Mouse (Mus musculus) Patski (cell line): ENCODE measurements at regions not wholly inside any gene's neighbourhood (a gene's known extent, or its start where the extent isn't known, plus 50 kb on each side); places are given as distances from the start of the nearest gene placed in this dataset.

ENCODE experiments used
- ATAC-seq: fragments of 100-300 bp; one replicate; pipeline ENCODE4 v1.8.0; 2021
- CTCF ChIA-PET: fragments of 350-600 bp; sonication (Branson Sonifier 250); formaldehyde crosslinking; loops from one replicate; lab custom pipeline; 2022; ENCODE audit warnings: inconsistent platforms; lab: Charles Lee
- POLR2A ChIA-PET: fragments of 350-600 bp; sonication (Branson Sonifier 250); formaldehyde crosslinking; loops from one replicate; lab custom pipeline; 2022; ENCODE audit warnings: antibody characterized with exemption, inconsistent platforms; lab: Charles Lee
- DNase-seq: peaks from one replicate; pipeline ENCODE4 v3.0.0-alpha.2; 2011; ENCODE audit warnings: low read depth, low spot score
- H3K27me3 ChIP-seq: fragments of 371-371 bp; one replicate; pipeline ENCODE4 v1.5.1; 2021
- CTCF ChIP-seq: fragments of 100-300 bp; IDR thresholded peaks from one replicate; pipeline ENCODE4 v1.5.1; 2021
- in situ Hi-C: fragments of 300-500 bp; cut with MboI; formaldehyde crosslinking; loops from 3 replicates; pipeline ENCODE4 v1.11.1; 2018; ENCODE audit warnings: low pct_unique_long_range_greater_than_20kb, mixed read lengths

DNA sequence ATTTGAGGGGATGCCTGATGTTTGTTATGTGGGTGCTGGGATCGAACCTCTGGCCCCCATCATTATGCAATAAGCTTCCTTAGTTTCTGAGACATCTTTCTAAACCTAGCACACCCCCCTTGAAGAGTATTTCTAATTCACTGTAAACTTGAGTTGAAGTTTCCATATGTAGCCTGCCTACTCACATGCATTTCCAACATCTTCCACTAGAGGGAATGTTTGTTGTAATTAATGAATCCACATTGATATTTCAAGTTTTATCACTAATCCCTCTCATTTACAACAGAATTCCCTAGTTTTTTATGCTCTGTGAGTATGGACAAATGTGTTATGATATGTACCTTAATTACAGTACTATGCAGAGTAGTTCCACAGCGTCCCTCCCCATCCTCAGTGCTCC, 103.8 kb upstream of the Slc25a36 start:
- CTCF ChIA-PET: no interaction called here
- DNase-seq: no peak
- in situ Hi-C loops: no loop called here
- H3K27me3 ChIP-seq: peaks cover 6% of the 10 kb centered on the region
- ATAC-seq: no peak
- POLR2A ChIA-PET: no interaction called here
- peak; percentile 46 for TF ChIP-seq CTCF

DNA sequence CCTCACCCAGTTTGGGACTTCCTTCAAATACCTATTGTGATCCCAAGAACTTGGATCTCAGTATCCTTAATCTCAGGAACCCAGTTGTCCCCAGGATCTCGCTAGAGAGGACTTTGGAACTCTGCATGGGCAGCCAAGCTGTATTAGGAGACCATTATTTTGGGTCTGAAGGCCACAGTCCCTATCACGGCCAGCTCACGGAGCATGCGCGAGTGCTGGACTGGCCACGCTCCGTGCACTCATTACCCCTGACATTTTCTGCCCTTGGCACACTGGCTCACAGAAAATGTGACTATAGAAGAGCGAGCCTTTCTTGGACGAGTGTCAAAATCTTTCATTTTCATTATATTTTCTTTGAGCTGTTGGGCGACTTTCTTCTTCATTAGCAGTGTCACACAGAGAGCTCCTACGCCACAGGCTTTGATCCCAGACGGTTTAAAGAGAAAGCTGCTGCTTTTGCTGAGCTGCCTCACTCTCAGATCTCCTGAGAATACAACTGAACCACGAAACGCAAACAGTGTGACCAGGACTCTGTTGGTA, 79.4 kb upstream of the Slc25a36 start:
- POLR2A ChIA-PET: no interaction called here
- CTCF ChIA-PET: no interaction called here
- in situ Hi-C loops: no loop called here
- ATAC-seq (no peak), DNase-seq (no peak)
- H3K27me3 ChIP-seq: peaks cover 2% of the 10 kb centered on the region
- no peak for TF ChIP-seq CTCF

DNA sequence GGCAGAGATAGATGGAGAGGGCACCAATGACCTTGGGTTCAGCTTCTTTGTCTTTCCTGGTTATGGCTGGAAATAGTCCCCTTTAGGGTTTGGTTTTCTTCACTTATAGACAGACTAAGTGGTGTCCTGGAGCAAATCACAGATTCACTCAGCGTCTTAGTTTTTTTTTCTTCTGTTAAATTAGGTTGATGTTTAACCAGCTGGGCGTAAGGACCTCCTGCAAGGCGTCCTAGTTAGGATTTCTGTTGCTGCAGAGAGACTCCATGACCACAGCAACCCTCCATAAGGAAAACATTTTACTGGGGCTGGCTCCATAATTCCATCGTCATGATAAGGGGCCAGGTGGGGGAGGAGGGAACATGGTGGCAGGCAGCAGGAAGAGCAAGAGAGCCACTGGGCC, 78.7 kb upstream of the Slc25a36 start:
- in situ Hi-C loops: no loop called here
- no peaks in the 10 kb centered on the region for H3K27me3 ChIP-seq
- CTCF ChIA-PET: no interaction called here
- POLR2A ChIA-PET: no interaction called here
- ATAC-seq (no peak), DNase-seq (no peak)
- TF ChIP-seq CTCF: no peak

DNA sequence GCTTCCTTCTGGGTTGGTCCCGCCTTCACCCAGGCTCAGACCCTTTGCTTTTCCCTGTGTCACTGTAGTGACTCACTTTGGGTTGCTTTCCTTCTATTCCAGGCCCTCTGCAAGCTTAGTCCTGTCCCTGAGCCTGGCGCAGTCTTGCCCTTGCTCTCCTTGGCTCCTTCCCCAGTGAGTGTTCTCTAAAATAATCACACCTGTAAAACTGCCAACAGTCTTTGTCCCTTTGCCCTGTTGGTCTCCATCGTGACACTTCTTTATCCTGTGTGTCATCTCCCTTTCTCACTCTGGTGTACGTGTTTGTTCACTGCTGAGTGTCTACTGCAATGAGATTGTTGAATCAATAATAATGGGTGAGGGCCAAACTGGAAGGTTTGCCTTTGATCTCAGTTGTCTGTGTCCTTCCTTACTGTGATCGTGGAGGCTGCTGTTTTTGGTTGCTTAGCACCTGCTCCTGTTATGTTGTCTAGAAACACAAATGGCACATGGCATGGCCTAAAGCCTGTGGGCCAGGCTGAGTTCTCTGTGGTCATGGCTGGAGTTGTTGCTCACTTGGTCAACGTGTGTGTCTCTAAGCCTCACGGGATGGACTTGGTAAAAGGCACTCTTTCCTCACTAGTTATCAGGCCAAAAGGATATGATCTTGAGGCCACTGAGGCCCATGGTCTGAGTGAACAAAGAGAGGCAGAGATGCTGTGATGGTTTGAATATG, 77.8 kb upstream of the Slc25a36 start:
- no peak for DNase-seq
- POLR2A ChIA-PET: no interaction called here
- in situ Hi-C loops: no loop called here

DNA sequence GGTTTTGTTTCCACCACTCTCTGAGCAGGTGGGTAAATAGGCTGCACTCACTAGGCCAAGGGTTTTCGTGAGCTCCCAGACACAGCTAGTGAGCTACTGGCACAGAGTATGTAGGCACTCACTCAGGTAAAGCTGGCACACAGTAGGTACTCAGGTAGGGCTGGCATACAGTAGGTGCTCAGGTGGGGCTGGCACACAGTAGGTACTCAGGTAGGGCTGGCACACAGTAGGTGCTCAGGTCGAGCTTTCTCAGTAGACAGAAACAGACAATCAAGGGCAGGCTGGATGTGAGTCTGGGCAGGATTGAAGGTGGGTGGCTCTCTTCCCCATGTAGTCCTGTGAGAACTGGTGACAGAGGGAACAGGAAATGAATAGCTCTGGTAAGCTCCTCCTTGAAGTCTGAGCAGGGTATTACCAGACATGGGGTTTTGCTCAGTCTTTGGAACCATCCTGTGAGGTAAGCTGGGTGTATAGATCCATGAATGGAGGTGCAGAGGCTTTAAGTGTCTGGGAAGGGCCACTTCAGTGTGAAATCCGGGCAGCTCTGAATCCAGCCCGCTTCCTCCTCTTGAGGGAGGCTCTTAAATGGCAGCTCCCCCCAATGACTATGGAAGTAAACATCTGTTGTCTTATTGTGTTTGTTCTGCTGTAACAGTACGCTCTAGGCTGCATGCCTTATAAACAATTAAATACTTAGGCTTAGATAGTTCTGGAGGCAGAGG, 62.4 kb upstream of the Slc25a36 start:
- ATAC-seq (no peak), DNase-seq (no peak)
- POLR2A ChIA-PET: no interaction called here
- CTCF ChIA-PET: no interaction called here
- no peaks in the 10 kb centered on the region for H3K27me3 ChIP-seq
- in situ Hi-C loops: no loop called here
- no peak for TF ChIP-seq CTCF

More for the DNA sequence above, 77.8 kb upstream of the Slc25a36 start:
- peaks cover 3% of the 10 kb centered on the region for H3K27me3 ChIP-seq
- ATAC-seq: no peak
- no peak for TF ChIP-seq CTCF
- CTCF ChIA-PET: no interaction called here

DNA sequence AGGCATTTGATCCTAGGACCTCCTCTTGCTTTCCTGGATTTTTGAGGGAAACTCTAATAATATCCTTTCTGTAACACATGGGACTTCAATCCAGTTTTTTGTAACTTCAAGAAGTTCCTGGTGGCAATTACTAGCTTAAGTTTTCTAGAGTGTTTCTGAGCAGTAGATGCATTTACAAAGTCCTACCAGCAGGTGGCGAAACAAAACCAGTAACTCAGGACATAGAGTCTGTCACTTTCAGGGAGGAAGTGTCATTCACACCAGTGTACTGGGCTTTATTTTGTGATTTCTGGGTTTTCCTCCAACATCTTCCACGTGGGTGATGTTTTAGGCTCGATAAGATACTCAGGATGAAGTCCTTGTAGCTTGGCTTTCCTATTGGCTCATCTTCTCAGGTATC, 61.1 kb upstream of the Slc25a36 start:
- peak; percentile 63 for TF ChIP-seq CTCF

DNA sequence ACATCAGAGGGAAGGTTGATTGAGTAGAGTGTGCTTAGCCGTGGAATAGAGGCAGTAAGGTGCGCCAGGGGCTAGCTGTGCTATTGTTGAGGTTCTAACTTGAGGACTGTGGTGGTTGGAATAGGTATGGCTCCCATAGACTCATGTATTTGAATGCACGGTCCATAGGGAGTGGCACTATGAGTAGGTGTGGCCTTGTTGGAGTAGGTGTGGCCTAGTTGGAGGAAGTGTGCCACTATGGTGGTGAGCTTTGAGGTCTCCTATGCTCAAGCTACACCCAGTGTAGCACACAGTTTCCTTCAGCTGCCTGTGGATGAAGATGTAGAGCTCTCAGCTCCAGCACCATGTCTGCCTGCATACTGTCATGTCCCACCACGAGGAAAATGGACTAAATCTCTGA, 60.5 kb upstream of the Slc25a36 start:
- ATAC-seq (no peak), DNase-seq (no peak)
- POLR2A ChIA-PET: no interaction called here
- in situ Hi-C loops: no loop called here
- TF ChIP-seq CTCF: no peak
- CTCF ChIA-PET: interaction anchor here (0.7 to 2.2 kb wide), 6 partner anchors 9 to 152 kb away, joined by 3 to 9 read pairs (median 3); no protein-coding TSS in a partner anchor
- H3K27me3 ChIP-seq: no peaks in the 10 kb centered on the region

More for the DNA sequence above, 61.1 kb upstream of the Slc25a36 start:
- no peak for ATAC-seq
- no peak for DNase-seq
- CTCF ChIA-PET: interaction anchor here (0.7 to 2.2 kb wide), 5 partner anchors 9 to 151 kb away, joined by 3 to 9 read pairs (median 3); no protein-coding TSS in a partner anchor
- H3K27me3 ChIP-seq: no peaks in the 10 kb centered on the region
- POLR2A ChIA-PET: interaction anchor here (1.1 kb wide), 1 partner anchor 17 kb away, joined by 4 read pairs; no protein-coding TSS in a partner anchor
- in situ Hi-C loops: no loop called here

DNA sequence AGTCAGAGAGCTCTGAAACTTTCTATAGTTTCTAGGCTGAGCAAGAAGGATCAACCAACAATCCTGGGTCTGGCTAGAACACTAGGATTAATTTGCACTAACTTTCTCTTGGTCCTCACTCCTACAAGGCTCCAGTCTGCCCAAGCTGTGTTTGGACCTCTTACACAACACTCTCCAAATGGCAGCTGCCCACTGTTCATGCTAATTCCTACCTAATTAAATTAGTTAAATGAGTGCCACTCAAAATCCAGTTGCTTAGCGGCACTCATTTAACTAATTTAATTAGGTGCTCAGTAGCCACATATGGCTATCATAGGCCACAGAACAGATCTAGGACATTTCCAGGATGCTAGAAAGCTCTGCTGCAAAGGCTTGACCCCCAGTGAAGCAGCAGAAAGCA, 59.9 kb upstream of the Slc25a36 start:
- in situ Hi-C loops: no loop called here
- ATAC-seq (no peak), DNase-seq (no peak)
- TF ChIP-seq CTCF: no peak
- no peaks in the 10 kb centered on the region for H3K27me3 ChIP-seq
- ChIA-PET CTCF (interaction anchor here (0.9 to 2.2 kb wide), 3 partner anchors 9 to 88 kb away, joined by 3 to 9 read pairs (median 4); no protein-coding TSS in a partner anchor), POLR2A (interaction anchor here (0.7 kb wide), 1 partner anchor 558 kb away, joined by 4 read pairs; no protein-coding TSS in a partner anchor)

DNA sequence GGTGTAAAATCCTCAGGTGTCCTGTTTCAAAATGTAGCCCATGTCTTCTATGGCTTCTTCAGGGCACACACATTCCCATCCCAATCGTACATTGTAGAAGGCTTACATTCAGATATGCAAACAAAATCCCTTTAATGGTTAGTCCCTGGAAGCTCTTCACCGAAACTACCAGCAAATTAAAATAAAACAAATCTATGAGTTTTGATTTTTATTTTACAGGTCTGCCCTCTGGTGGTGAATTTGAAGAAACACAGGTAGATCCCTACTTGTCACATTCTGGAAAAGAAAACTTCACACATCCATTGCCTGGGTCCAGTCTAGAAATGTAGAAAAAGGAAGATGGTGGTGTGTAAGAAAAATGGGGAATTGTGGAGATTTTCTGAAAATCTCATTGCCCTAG, 51.5 kb upstream of the Slc25a36 start:
- CTCF ChIA-PET: interaction anchor here (0.8 to 4.1 kb wide), 15 partner anchors 8 to 250 kb away, joined by 3 to 18 read pairs (median 5); no protein-coding TSS in a partner anchor
- POLR2A ChIA-PET: no interaction called here

More for the DNA sequence above, 51.5 kb upstream of the Slc25a36 start:
- TF ChIP-seq CTCF: peak; percentile 59
- H3K27me3 ChIP-seq: no peaks in the 10 kb centered on the region
- no peak for ATAC-seq
- no peak for DNase-seq
- in situ Hi-C loops: loop anchor here (5.0 kb wide), 2 partner anchors 80 to 250 kb away; no protein-coding TSS in a partner anchor
